13 mouse cellular contexts compared by ENCODE assay signal in genomic region chr4:108344631-108345083, GRCm38 (mm10). TPM values are rescaled to one million over a fixed set of nuclear protein-coding genes. Genes with fewer than 3 reads are reported as not detected.
A peak's percentile ranks its signal among the peaks of the same experiment; 100 is the strongest.
DNase-seq lines count a peak whose midpoint lies in the region; ATAC-seq lines count a peak whose summit lies in the region.
"Had no signal": no experiment of that assay in that cellular context is flagged by ENCODE, and none has a peak within 500 bp of the region (broad histone marks: within the 10 kb centered on the region; RNA-seq: fewer than 3 reads in every experiment).

No protein-coding gene starts in this region.

- H3K4me1 ChIP-seq in hindbrain, embryonic 11.5 days (replicated peaks; ENCODE audit: control insufficient read depth, insufficient read depth, low read length) = no peaks in the 10 kb centered on the region; the same call in 1 of the 2 replicates
- H3K4me1 ChIP-seq in hindbrain, embryonic 16.5 days (ENCODE audit: control insufficient read depth, insufficient read depth, low read depth, low read length) = no peaks in the 10 kb centered on the region
- peaks cover 54% of the 10 kb centered on the region for H3K4me1 ChIP-seq in embryonic facial prominence, embryonic 10.5 days
- H3K4me1 ChIP-seq in forebrain, embryonic 13.5 days = peaks cover 12% of the 10 kb centered on the region; the same call in 1 of the 2 replicates
- H3K4me1 ChIP-seq in midbrain, embryonic 14.5 days (ENCODE audit: control insufficient read depth, insufficient read depth, low read length) = peaks cover 3% of the 10 kb centered on the region; the same call in 1 of the 2 replicates

- H3K4me3 ChIP-seq in hindbrain, embryonic 11.5 days (ENCODE audit: low read depth, low read length) = no peak overlapping the region
- H3K4me3 ChIP-seq in hindbrain, embryonic 16.5 days (ENCODE audit: low read length) = no peak overlapping the region
- H3K4me3 ChIP-seq in embryonic facial prominence, embryonic 10.5 days = no peak overlapping the region
- no peak overlapping the region for H3K4me3 ChIP-seq in forebrain, embryonic 13.5 days
- H3K4me3 ChIP-seq in midbrain, embryonic 14.5 days (replicated peaks; ENCODE audit: low read depth, low read length) = no peak overlapping the region
- H3K4me3 ChIP-seq: neural tube, embryonic 12.5 days had no signal

- H3K4me2 ChIP-seq in hindbrain, embryonic 11.5 days (replicated peaks; ENCODE audit: low read depth, low read length) = no peak overlapping the region
- H3K4me2 ChIP-seq in hindbrain, embryonic 16.5 days (ENCODE audit: low read length) = no peak overlapping the region
- H3K4me2 ChIP-seq in forebrain, embryonic 13.5 days = peak overlapping the region; percentile 9; the same call in 1 of the 2 replicates
- H3K4me2 ChIP-seq in midbrain, embryonic 14.5 days (ENCODE audit: low read length) = no peak overlapping the region
- H3K4me2 ChIP-seq: neural tube, embryonic 12.5 days had no signal

- ATAC-seq in hindbrain, embryonic 11.5 days (ENCODE audit: low FRiP score) = no peak
- no peak for ATAC-seq in hindbrain, embryonic 16.5 days
- 0 out of 2 replicates have a peak, but pooled peaks have one; percentile 25 for ATAC-seq in forebrain, embryonic 13.5 days
- no peak; the same call in 1 of the 2 replicates for ATAC-seq in midbrain, embryonic 14.5 days (ENCODE audit: low FRiP score, low TSS enrichment)
- no peak for ATAC-seq in activated CD4-positive, CD25-positive, alpha-beta regulatory T cell, adult 4 months

- H3K9me3 ChIP-seq in hindbrain, embryonic 11.5 days (ENCODE audit: control insufficient read depth, low read length) = no peaks in the 10 kb centered on the region
- H3K9me3 ChIP-seq in hindbrain, embryonic 16.5 days (ENCODE audit: control insufficient read depth, low read length) = no peaks in the 10 kb centered on the region
- no peaks in the 10 kb centered on the region for H3K9me3 ChIP-seq in embryonic facial prominence, embryonic 10.5 days
- H3K9me3 ChIP-seq in forebrain, embryonic 13.5 days (replicated peaks) = no peaks in the 10 kb centered on the region
- H3K9me3 ChIP-seq in midbrain, embryonic 14.5 days (ENCODE audit: control insufficient read depth, low read length) = no peaks in the 10 kb centered on the region
- H3K9me3 ChIP-seq: G1E; neural tube, embryonic 12.5 days had no signal

- DNase-seq in hindbrain, embryonic 11.5 days (ENCODE audit: low spot score) = peak; percentile 45
- peak; percentile 61 for DNase-seq in embryonic facial prominence, embryonic 10.5 days (ENCODE audit: low spot score)
- peak; percentile 64 for DNase-seq in midbrain, embryonic 14.5 days
- no peak for DNase-seq in gastrocnemius, adult 8-10 months (ENCODE audit: low spot score in 2 of 2)
- DNase-seq: adrenal gland, postnatal 25 days had no signal

- no peaks in the 10 kb centered on the region for H3K36me3 ChIP-seq in hindbrain, embryonic 11.5 days (ENCODE audit: control insufficient read depth, insufficient read depth, low read length)
- H3K36me3 ChIP-seq in hindbrain, embryonic 16.5 days (ENCODE audit: control insufficient read depth, insufficient read depth, low read length) = no peaks in the 10 kb centered on the region
- H3K36me3 ChIP-seq in embryonic facial prominence, embryonic 10.5 days (replicated peaks) = peaks cover 18% of the 10 kb centered on the region
- peaks cover 6% of the 10 kb centered on the region; the same call in 1 of the 2 replicates for H3K36me3 ChIP-seq in forebrain, embryonic 13.5 days (ENCODE audit: poor library complexity, severe bottlenecking)
- no peaks in the 10 kb centered on the region for H3K36me3 ChIP-seq in midbrain, embryonic 14.5 days (ENCODE audit: control insufficient read depth, insufficient read depth, low read length)

- H3K27me3 ChIP-seq in hindbrain, embryonic 11.5 days (ENCODE audit: control insufficient read depth, insufficient read depth, low read length) = no peaks in the 10 kb centered on the region
- H3K27me3 ChIP-seq in hindbrain, embryonic 16.5 days (replicated peaks; ENCODE audit: control insufficient read depth, insufficient read depth, low read length) = no peaks in the 10 kb centered on the region
- H3K27me3 ChIP-seq in embryonic facial prominence, embryonic 10.5 days (replicated peaks; ENCODE audit: low read depth, poor library complexity, severe bottlenecking) = no peaks in the 10 kb centered on the region
- no peaks in the 10 kb centered on the region for H3K27me3 ChIP-seq in forebrain, embryonic 13.5 days
- no peaks in the 10 kb centered on the region for H3K27me3 ChIP-seq in midbrain, embryonic 14.5 days (ENCODE audit: control insufficient read depth, insufficient read depth, low read length)
- H3K27me3 ChIP-seq: neural tube, embryonic 12.5 days had no signal

- WGBS in hindbrain, embryonic 11.5 days = 24% methylated on average over 7 of the region's 7 CpGs
- WGBS in hindbrain, embryonic 16.5 days = 12% methylated on average over 7 of the region's 7 CpGs
- 12% methylated on average over 7 of the region's 7 CpGs for WGBS in embryonic facial prominence, embryonic 10.5 days
- WGBS in forebrain, embryonic 13.5 days = 8% methylated on average over 7 of the region's 7 CpGs
- WGBS in midbrain, embryonic 14.5 days = 6% methylated on average over 7 of the region's 7 CpGs

- H3K9ac ChIP-seq in hindbrain, embryonic 11.5 days (ENCODE audit: low read depth, low read length) = no peak overlapping the region
- H3K9ac ChIP-seq in hindbrain, embryonic 16.5 days (ENCODE audit: low read depth, low read length) = no peak overlapping the region
- no peak overlapping the region for H3K9ac ChIP-seq in forebrain, embryonic 13.5 days
- no peak overlapping the region for H3K9ac ChIP-seq in midbrain, embryonic 14.5 days (replicated peaks; ENCODE audit: low read length)
- H3K9ac ChIP-seq: liver, embryonic 14.5 days; neural tube, embryonic 12.5 days had no signal

- peak overlapping the region; percentile 37; the same call in 1 of the 2 replicates for H3K27ac ChIP-seq in hindbrain, embryonic 11.5 days (ENCODE audit: low read depth, low read length)
- no peak overlapping the region for H3K27ac ChIP-seq in hindbrain, embryonic 16.5 days (ENCODE audit: low read depth, low read length)
- peak overlapping the region; percentile 83 for H3K27ac ChIP-seq in embryonic facial prominence, embryonic 10.5 days (replicated peaks)
- peak overlapping the region; percentile 17; the same call in 1 of the 2 replicates for H3K27ac ChIP-seq in forebrain, embryonic 13.5 days
- H3K27ac ChIP-seq in midbrain, embryonic 14.5 days (replicated peaks; ENCODE audit: low read depth, low read length) = peak overlapping the region; percentile 79
- H3K27ac ChIP-seq: liver, embryonic 14.5 days; neural tube, embryonic 12.5 days had no signal

RNA-seq across cellular contexts. Expression of gene Coa7, which starts 16.7 kb away (rescaled TPM):
- polyA plus RNA-seq in hindbrain, embryonic 11.5 days (2014; fragmentation: Nextera tagmentation; extraction: Ambion mirVana) = 42.1 and 53.1 TPM in 2 replicates
- 50.1 and 56.7 TPM in 2 replicates for polyA plus RNA-seq in hindbrain, embryonic 16.5 days (2015; fragmentation: Nextera tagmentation; extraction: Ambion mirVana)
- polyA plus RNA-seq in embryonic facial prominence, embryonic 10.5 days (2016; fragmentation: Nextera tagmentation; extraction: Ambion mirVana) = 70.4 and 78.9 TPM in 2 replicates
- polyA plus RNA-seq in forebrain, embryonic 13.5 days (2015; fragmentation: Nextera tagmentation; extraction: Ambion mirVana) = 42.3 and 47.7 TPM in 2 replicates
- 45.7 and 46.4 TPM in 2 replicates for polyA plus RNA-seq in midbrain, embryonic 14.5 days (2014; fragmentation: Nextera tagmentation; extraction: Ambion mirVana)
- total RNA-seq in gastrocnemius, adult 8-10 months (2022) = 10 to 100 TPM; 26.4 to 40.8 (median 33.7) TPM
- 10 to 100 TPM; 26.7 to 34.1 TPM for polyA plus RNA-seq in activated CD4-positive, CD25-positive, alpha-beta regulatory T cell, adult 4 months (2017; shearing (Covaris generic))

RNA-seq across cellular contexts. Expression of gene Shisal2a, which starts 38.5 kb away (rescaled TPM):
- polyA plus RNA-seq in hindbrain, embryonic 11.5 days (2014; fragmentation: Nextera tagmentation; extraction: Ambion mirVana) = 2.0 and 3.2 TPM in 2 replicates
- 4.5 and 5.7 TPM in 2 replicates for polyA plus RNA-seq in hindbrain, embryonic 16.5 days (2015; fragmentation: Nextera tagmentation; extraction: Ambion mirVana)
- 4.0 and 5.6 TPM in 2 replicates for polyA plus RNA-seq in embryonic facial prominence, embryonic 10.5 days (2016; fragmentation: Nextera tagmentation; extraction: Ambion mirVana)
- polyA plus RNA-seq in forebrain, embryonic 13.5 days (2015; fragmentation: Nextera tagmentation; extraction: Ambion mirVana) = 1.4 and 2.6 TPM in 2 replicates
- polyA plus RNA-seq in midbrain, embryonic 14.5 days (2014; fragmentation: Nextera tagmentation; extraction: Ambion mirVana) = 4.9 and 6.6 TPM in 2 replicates
- not detected for total RNA-seq in gastrocnemius, adult 8-10 months (2022)
- polyA plus RNA-seq in activated CD4-positive, CD25-positive, alpha-beta regulatory T cell, adult 4 months (2017; shearing (Covaris generic)) = not detected
- total RNA-seq: G1E; gastrocnemius, postnatal 4 days; layer of hippocampus, adult 18-20 months had no signal
- polyA plus RNA-seq: G1E had no signal

RNA-seq across cellular contexts. Expression of gene Zyg11b, which starts 43.8 kb away (rescaled TPM):
- polyA plus RNA-seq in hindbrain, embryonic 11.5 days (2014; fragmentation: Nextera tagmentation; extraction: Ambion mirVana) = 18.6 and 22.2 TPM in 2 replicates
- 25.8 and 32.1 TPM in 2 replicates for polyA plus RNA-seq in hindbrain, embryonic 16.5 days (2015; fragmentation: Nextera tagmentation; extraction: Ambion mirVana)
- polyA plus RNA-seq in embryonic facial prominence, embryonic 10.5 days (2016; fragmentation: Nextera tagmentation; extraction: Ambion mirVana) = 14.7 and 15.4 TPM in 2 replicates
- 22.6 and 24.6 TPM in 2 replicates for polyA plus RNA-seq in forebrain, embryonic 13.5 days (2015; fragmentation: Nextera tagmentation; extraction: Ambion mirVana)
- polyA plus RNA-seq in midbrain, embryonic 14.5 days (2014; fragmentation: Nextera tagmentation; extraction: Ambion mirVana) = 37.0 and 49.7 TPM in 2 replicates
- 10 to 100 TPM; 58.6 to 67.0 (median 65.0) TPM for total RNA-seq in gastrocnemius, adult 8-10 months (2022)
- polyA plus RNA-seq in activated CD4-positive, CD25-positive, alpha-beta regulatory T cell, adult 4 months (2017; shearing (Covaris generic)) = 10 to 100 TPM in 1 of 2 experiments, 1 to 10 TPM in 1; 9.8 to 14.8 TPM

Comparison
In these comparisons a context has a peak if more than half of its experiments do, and no peak if none do; other contexts are left out.
1. DNase-seq: peak in hindbrain, embryonic 11.5 days (single experiment), embryonic facial prominence, embryonic 10.5 days (single experiment) and midbrain, embryonic 14.5 days (single experiment); none in gastrocnemius, adult 8-10 months (0 of 2).